Mouse (Mus musculus) hindbrain, embryonic 13.5 days (tissue): Measurements from ENCODE around the gene Ppp1r9a. TPM values are rescaled to one million over a fixed set of nuclear protein-coding genes. Genes with fewer than 3 reads are reported as not detected.

ENCODE experiments used
- ATAC-seq: fragments of 200-750 bp; cut with Nextera tagmentation; 2 replicates; pipeline ENCODE4 v1.8.0; 2017; ENCODE audit warnings: moderate TSS enrichment; ENCODE audit not compliant: low FRiP score
- H3K27ac ChIP-seq: fragments of 300-500 bp; sonication (generic); 2 replicates; pipeline ENCODE4 v1.5.1; 2015; ENCODE audit warnings: inconsistent platforms, mild to moderate bottlenecking, moderate library complexity
- H3K27me3 ChIP-seq: fragments of 300-500 bp; sonication (generic); 2 replicates; pipeline ENCODE4 v1.6.1; 2015; ENCODE audit warnings: mild to moderate bottlenecking, inconsistent platforms
- H3K36me3 ChIP-seq: fragments of 300-500 bp; sonication (generic); 2 replicates; pipeline ENCODE4 v1.6.1; 2015; ENCODE audit warnings: mild to moderate bottlenecking, inconsistent platforms
- H3K4me1 ChIP-seq: fragments of 300-500 bp; sonication (generic); replicated peaks from 2 replicates; pipeline ENCODE4 v1.6.1; 2015; ENCODE audit warnings: inconsistent platforms
- H3K4me2 ChIP-seq: fragments of 300-500 bp; sonication (generic); 2 replicates; pipeline ENCODE4 v1.6.1; 2015; ENCODE audit warnings: inconsistent platforms, mild to moderate bottlenecking, moderate library complexity
- H3K4me3 ChIP-seq: fragments of 300-500 bp; sonication (generic); 2 replicates; pipeline ENCODE4 v1.5.1; 2015; ENCODE audit warnings: mild to moderate bottlenecking, inconsistent platforms
- H3K9ac ChIP-seq: fragments of 300-500 bp; sonication (generic); 2 replicates; pipeline ENCODE4 v1.6.1; 2015; ENCODE audit warnings: mild to moderate bottlenecking, inconsistent platforms
- H3K9me3 ChIP-seq: fragments of 300-500 bp; sonication (generic); 2 replicates; pipeline ENCODE4 v1.6.1; 2016; ENCODE audit warnings: inconsistent platforms
- WGBS: fragments of 180-500 bp; shearing (Covaris S2); methylation state at CpG from one replicate; pipeline ENCODE4 v1.1.7; 2015; 5-methylcytosine and 5-hydroxymethylcytosine counted together
- polyA plus RNA-seq: library from polyadenylated mRNA; unstranded; fragments of >200 nt; fragmentation: Nextera tagmentation; extraction: Ambion mirVana; gene quantifications from 2 replicates; pipeline ENCODE4 v1.2.1, GENCODE M21; 2015

Gene Ppp1r9a
- polyA plus RNA-seq, 1 experiment from 2014 or later: 42.0 TPM

- 19% methylated on average over 4 of the region's 4 CpGs for WGBS
- H3K4me1 ChIP-seq: peaks cover 14% of the 10 kb centered on the region
- H3K36me3 ChIP-seq: no peaks in the 10 kb centered on the region
- H3K27me3 ChIP-seq: no peaks in the 10 kb centered on the region
- H3K9me3 ChIP-seq: no peaks in the 10 kb centered on the region
- no peak for ATAC-seq
- no peak overlapping the region for H3K9ac ChIP-seq
- H3K27ac ChIP-seq: no peak overlapping the region
- H3K4me3 ChIP-seq: no peak overlapping the region
- H3K4me2 ChIP-seq: no peak overlapping the region
These were observed 110.1 kb downstream of the Ppp1r9a start for GRCm38 (mm10) chr6:5012794-5013193.

- H3K27me3 ChIP-seq: no peaks in the 10 kb centered on the region
- H3K9ac ChIP-seq: no peak overlapping the region
- H3K4me1 ChIP-seq: peaks cover 13% of the 10 kb centered on the region
- no peaks in the 10 kb centered on the region for H3K36me3 ChIP-seq
- ATAC-seq: no peak
- no peak overlapping the region for H3K4me3 ChIP-seq
- no peak overlapping the region for H3K27ac ChIP-seq
- no peak overlapping the region for H3K4me2 ChIP-seq
- 90% methylated on average over 6 of the region's 6 CpGs for WGBS
- no peaks in the 10 kb centered on the region for H3K9me3 ChIP-seq
These were observed 111.8 kb downstream of the Ppp1r9a start for GRCm38 (mm10) chr6:5014567-5014966.

GRCm38 (mm10) chr6:5015173-5015572 is 112.5 kb downstream of the Ppp1r9a start:
- Histone ChIP-seq H3K9me3 (no peaks in the 10 kb centered on the region), H3K4me1 (peaks cover 13% of the 10 kb centered on the region), H3K9ac (no peak overlapping the region), H3K27me3 (no peaks in the 10 kb centered on the region), H3K4me3 (no peak overlapping the region), H3K4me2 (no peak overlapping the region), H3K27ac (no peak overlapping the region), H3K36me3 (no peaks in the 10 kb centered on the region)
- WGBS: 70% methylated on average over 2 of the region's 2 CpGs
- no peak for ATAC-seq

- 68% methylated on average over 6 of the region's 6 CpGs for WGBS
- H3K9ac ChIP-seq: no peak overlapping the region
- H3K4me3 ChIP-seq: no peak overlapping the region
- H3K27ac ChIP-seq: no peak overlapping the region
- H3K36me3 ChIP-seq: no peaks in the 10 kb centered on the region
- no peaks in the 10 kb centered on the region; the same call in 1 of the 2 replicates for H3K4me1 ChIP-seq
- H3K4me2 ChIP-seq: no peak overlapping the region
- H3K9me3 ChIP-seq: no peaks in the 10 kb centered on the region
- no peak for ATAC-seq
- H3K27me3 ChIP-seq: no peaks in the 10 kb centered on the region
These were observed 115.3 kb downstream of the Ppp1r9a start for GRCm38 (mm10) chr6:5017945-5018511.

GRCm38 (mm10) chr6:5019208-5019607 is 116.5 kb downstream of the Ppp1r9a start:
- no peak for ATAC-seq
- Histone ChIP-seq H3K36me3 (no peaks in the 10 kb centered on the region), H3K9ac (no peak overlapping the region), H3K4me1 (no peaks in the 10 kb centered on the region), H3K27ac (no peak overlapping the region), H3K9me3 (no peaks in the 10 kb centered on the region), H3K4me3 (no peak overlapping the region), H3K4me2 (no peak overlapping the region), H3K27me3 (no peaks in the 10 kb centered on the region)
- WGBS: 35% methylated on average over 5 of the region's 5 CpGs

GRCm38 (mm10) chr6:5019969-5020368 is 117.3 kb downstream of the Ppp1r9a start:
- no peak for ATAC-seq
- H3K36me3 ChIP-seq: no peaks in the 10 kb centered on the region
- no peak overlapping the region for H3K4me3 ChIP-seq
- H3K27me3 ChIP-seq: no peaks in the 10 kb centered on the region
- H3K27ac ChIP-seq: no peak overlapping the region
- H3K9me3 ChIP-seq: no peaks in the 10 kb centered on the region
- H3K4me1 ChIP-seq: no peaks in the 10 kb centered on the region
- H3K4me2 ChIP-seq: no peak overlapping the region
- no peak overlapping the region for H3K9ac ChIP-seq
- 85% methylated on average over 2 of the region's 2 CpGs for WGBS

- H3K27me3 ChIP-seq: no peaks in the 10 kb centered on the region
- no peaks in the 10 kb centered on the region for H3K9me3 ChIP-seq
- no peak overlapping the region for H3K9ac ChIP-seq
- H3K4me2 ChIP-seq: no peak overlapping the region
- no peaks in the 10 kb centered on the region for H3K36me3 ChIP-seq
- H3K4me3 ChIP-seq: no peak overlapping the region
- ATAC-seq: no peak
- no peaks in the 10 kb centered on the region for H3K4me1 ChIP-seq
- no peak overlapping the region for H3K27ac ChIP-seq
- WGBS: 92% methylated on average over 1 of the region's 1 CpGs
These were observed 117.8 kb downstream of the Ppp1r9a start for GRCm38 (mm10) chr6:5020510-5020909.

- H3K9ac ChIP-seq: no peak overlapping the region
- H3K4me1 ChIP-seq: peaks cover 11% of the 10 kb centered on the region
- H3K27ac ChIP-seq: no peak overlapping the region
- no peaks in the 10 kb centered on the region for H3K36me3 ChIP-seq
- no peak overlapping the region for H3K4me2 ChIP-seq
- H3K27me3 ChIP-seq: no peaks in the 10 kb centered on the region
- no peaks in the 10 kb centered on the region for H3K9me3 ChIP-seq
- 88% methylated on average over 5 of the region's 5 CpGs for WGBS
- no peak overlapping the region for H3K4me3 ChIP-seq
- ATAC-seq: no peak
These were observed 120.0 kb downstream of the Ppp1r9a start for GRCm38 (mm10) chr6:5022677-5023076.

- H3K27ac ChIP-seq: no peak overlapping the region
- H3K9ac ChIP-seq: no peak overlapping the region
- no peak overlapping the region for H3K4me2 ChIP-seq
- H3K9me3 ChIP-seq: no peaks in the 10 kb centered on the region
- H3K27me3 ChIP-seq: no peaks in the 10 kb centered on the region
- H3K36me3 ChIP-seq: no peaks in the 10 kb centered on the region
- WGBS: 73% methylated on average over 7 of the region's 7 CpGs
- ATAC-seq: no peak
- no peak overlapping the region for H3K4me3 ChIP-seq
- H3K4me1 ChIP-seq: peaks cover 22% of the 10 kb centered on the region
These were observed 122.2 kb downstream of the Ppp1r9a start for GRCm38 (mm10) chr6:5024893-5025292.

GRCm38 (mm10) chr6:5026772-5027171 is 124.1 kb downstream of the Ppp1r9a start:
- no peak for ATAC-seq
- no peak overlapping the region for H3K4me2 ChIP-seq
- H3K4me1 ChIP-seq: peaks cover 22% of the 10 kb centered on the region
- no peak overlapping the region for H3K9ac ChIP-seq
- no peak overlapping the region; the same call in 1 of the 2 replicates for H3K27ac ChIP-seq
- WGBS: 50% methylated on average over 3 of the region's 3 CpGs
- H3K27me3 ChIP-seq: no peaks in the 10 kb centered on the region
- H3K4me3 ChIP-seq: no peak overlapping the region
- no peaks in the 10 kb centered on the region for H3K9me3 ChIP-seq
- H3K36me3 ChIP-seq: no peaks in the 10 kb centered on the region

GRCm38 (mm10) chr6:5027213-5027612 is 124.5 kb downstream of the Ppp1r9a start:
- Histone ChIP-seq H3K27me3 (no peaks in the 10 kb centered on the region), H3K36me3 (no peaks in the 10 kb centered on the region), H3K4me3 (no peak overlapping the region), H3K27ac (no peak overlapping the region; the same call in 1 of the 2 replicates), H3K4me1 (peaks cover 22% of the 10 kb centered on the region), H3K9ac (no peak overlapping the region), H3K4me2 (no peak overlapping the region), H3K9me3 (no peaks in the 10 kb centered on the region)
- ATAC-seq: no peak
- 70% methylated on average over 2 of the region's 2 CpGs for WGBS

GRCm38 (mm10) chr6:5027801-5028200 is 125.1 kb downstream of the Ppp1r9a start:
- H3K4me2 ChIP-seq: no peak overlapping the region
- H3K4me3 ChIP-seq: no peak overlapping the region
- no peak overlapping the region for H3K9ac ChIP-seq
- H3K36me3 ChIP-seq: no peaks in the 10 kb centered on the region
- H3K4me1 ChIP-seq: peaks cover 22% of the 10 kb centered on the region
- no peak overlapping the region for H3K27ac ChIP-seq
- 56% methylated on average over 5 of the region's 5 CpGs for WGBS
- H3K27me3 ChIP-seq: no peaks in the 10 kb centered on the region
- H3K9me3 ChIP-seq: no peaks in the 10 kb centered on the region
- ATAC-seq: no peak

- Histone ChIP-seq H3K4me2 (no peak overlapping the region), H3K4me1 (peaks cover 22% of the 10 kb centered on the region), H3K9ac (no peak overlapping the region), H3K27ac (no peak overlapping the region), H3K9me3 (no peaks in the 10 kb centered on the region), H3K27me3 (no peaks in the 10 kb centered on the region), H3K4me3 (no peak overlapping the region), H3K36me3 (no peaks in the 10 kb centered on the region)
- no peak for ATAC-seq
- 45% methylated on average over 13 of the region's 13 CpGs for WGBS
These were observed 126.6 kb downstream of the Ppp1r9a start for GRCm38 (mm10) chr6:5029205-5029927.
